12 mouse cellular contexts compared by ENCODE assay signal in genomic region chr2:36101866-36102558, GRCm38 (mm10). TPM values are rescaled to one million over a fixed set of nuclear protein-coding genes. Genes with fewer than 3 reads are reported as not detected.
A peak's percentile ranks its signal among the peaks of the same experiment; 100 is the strongest.
DNase-seq lines count a peak whose midpoint lies in the region; ATAC-seq and TF ChIP-seq lines count a peak whose summit lies in the region.
"Had no signal": no experiment of that assay in that cellular context is flagged by ENCODE, and none has a peak within 500 bp of the region (broad histone marks: within the 10 kb centered on the region; RNA-seq: fewer than 3 reads in every experiment).

No protein-coding gene starts in this region.

- no peak overlapping the region for H3K9ac ChIP-seq in heart, postnatal 0 days (replicated peaks; ENCODE audit: low read depth, low read length)
- peak overlapping the region; percentile 49; the same call in 1 of the 2 replicates for H3K9ac ChIP-seq in hindbrain, embryonic 13.5 days
- H3K9ac ChIP-seq in midbrain, embryonic 13.5 days (replicated peaks): no peak overlapping the region

- peak overlapping the region; percentile 81 for H3K4me2 ChIP-seq in heart, postnatal 0 days (ENCODE audit: low read depth, low read length)
- 0 out of 2 replicates have a peak overlapping the region, but pooled peaks have one; percentile 13 for H3K4me2 ChIP-seq in hindbrain, embryonic 13.5 days
- H3K4me2 ChIP-seq in midbrain, embryonic 13.5 days (replicated peaks): peak overlapping the region; percentile 29

- H3K9me3 ChIP-seq in heart, postnatal 0 days (replicated peaks; ENCODE audit: control insufficient read depth, low read length): no peaks in the 10 kb centered on the region
- H3K9me3 ChIP-seq in embryonic facial prominence, embryonic 10.5 days: no peaks in the 10 kb centered on the region
- H3K9me3 ChIP-seq in hindbrain, embryonic 13.5 days: no peaks in the 10 kb centered on the region
- no peaks in the 10 kb centered on the region for H3K9me3 ChIP-seq in midbrain, embryonic 13.5 days
- H3K9me3 ChIP-seq: G1E had no signal

- WGBS in heart, postnatal 0 days: 13% methylated on average over 28 of the region's 28 CpGs
- 2% methylated on average over 28 of the region's 28 CpGs for WGBS in embryonic facial prominence, embryonic 10.5 days
- 3% methylated on average over 28 of the region's 28 CpGs for WGBS in hindbrain, embryonic 13.5 days
- WGBS in midbrain, embryonic 13.5 days: 3% methylated on average over 28 of the region's 28 CpGs

- TF ChIP-seq CTCF in heart, postnatal 0 days (IDR thresholded peaks at IDR 0.05; ENCODE audit: low read depth): no peak

- peaks cover 26% of the 10 kb centered on the region for H3K4me1 ChIP-seq in heart, postnatal 0 days (ENCODE audit: control insufficient read depth, insufficient read depth)
- peaks cover 60% of the 10 kb centered on the region for H3K4me1 ChIP-seq in embryonic facial prominence, embryonic 10.5 days
- peaks cover 34% of the 10 kb centered on the region for H3K4me1 ChIP-seq in hindbrain, embryonic 13.5 days (replicated peaks)
- H3K4me1 ChIP-seq in midbrain, embryonic 13.5 days (replicated peaks): peaks cover 34% of the 10 kb centered on the region

- H3K36me3 ChIP-seq in heart, postnatal 0 days (replicated peaks; ENCODE audit: control insufficient read depth, insufficient read depth, low read length): no peaks in the 10 kb centered on the region
- 0 out of 2 replicates have a peak, but pooled peaks cover 3% of the 10 kb centered on the region for H3K36me3 ChIP-seq in embryonic facial prominence, embryonic 10.5 days (replicated peaks)
- H3K36me3 ChIP-seq in hindbrain, embryonic 13.5 days: no peaks in the 10 kb centered on the region
- no peaks in the 10 kb centered on the region for H3K36me3 ChIP-seq in midbrain, embryonic 13.5 days
- H3K36me3 ChIP-seq: G1E had no signal

- DNase-seq in heart, postnatal 0 days (ENCODE audit: low spot score): no peak
- DNase-seq in heart, adult 9 months (ENCODE audit: low spot score in 2 of 2): no peak
- peak; percentile 48 for DNase-seq in embryonic facial prominence, embryonic 10.5 days (ENCODE audit: low spot score)
- no peak for DNase-seq in urinary bladder, adult 18-20 months (ENCODE audit: low spot score in 2 of 2)
- no peak for DNase-seq in adrenal gland, postnatal 14 days
- DNase-seq: gastrocnemius, postnatal 14 days; thymus, postnatal 25 days had no signal

- TF ChIP-seq EP300 in heart, postnatal 0 days (IDR thresholded peaks at IDR 0.05; ENCODE audit: low read depth): no peak

- no peak overlapping the region for H3K27ac ChIP-seq in heart, postnatal 0 days (ENCODE audit: low read depth)
- H3K27ac ChIP-seq in embryonic facial prominence, embryonic 10.5 days (replicated peaks): peak overlapping the region; percentile 91
- no peak overlapping the region for H3K27ac ChIP-seq in hindbrain, embryonic 13.5 days
- no peak overlapping the region for H3K27ac ChIP-seq in midbrain, embryonic 13.5 days

- no peak for ATAC-seq in heart, postnatal 0 days (ENCODE audit: insufficient read depth, low read depth)
- ATAC-seq in hindbrain, embryonic 13.5 days (ENCODE audit: low FRiP score): no peak
- ATAC-seq in midbrain, embryonic 13.5 days: peak; percentile 25; the same call in 1 of the 2 replicates
- no peak for ATAC-seq in megakaryocyte-erythroid progenitor cell, adult 5-6 weeks (replicated peaks; ENCODE audit: low FRiP score, low TSS enrichment, poor library complexity, severe bottlenecking)

- H3K4me3 ChIP-seq in heart, postnatal 0 days (ENCODE audit: low read depth, low read length): peak overlapping the region; percentile 51
- H3K4me3 ChIP-seq in embryonic facial prominence, embryonic 10.5 days: peak overlapping the region; percentile 70
- H3K4me3 ChIP-seq in hindbrain, embryonic 13.5 days: no peak overlapping the region
- peak overlapping the region; percentile 40 for H3K4me3 ChIP-seq in midbrain, embryonic 13.5 days (replicated peaks)

- peaks cover 97% of the 10 kb centered on the region for H3K27me3 ChIP-seq in heart, postnatal 0 days (ENCODE audit: control insufficient read depth, insufficient read depth, low read length)
- peaks cover 100% of the 10 kb centered on the region for H3K27me3 ChIP-seq in embryonic facial prominence, embryonic 10.5 days (replicated peaks; ENCODE audit: low read depth, poor library complexity, severe bottlenecking)
- peaks cover 99% of the 10 kb centered on the region for H3K27me3 ChIP-seq in hindbrain, embryonic 13.5 days
- H3K27me3 ChIP-seq in midbrain, embryonic 13.5 days: peaks cover 100% of the 10 kb centered on the region

RNA-seq across cellular contexts. Expression of gene Lhx6, which starts 3.2 kb away (rescaled TPM):
- 3.8 and 9.2 TPM in 2 replicates for total RNA-seq in heart, postnatal 0 days (2014; rRNA removed; ENCODE audit: low replicate concordance)
- 1.6 and 1.8 TPM in 2 replicates for polyA plus RNA-seq in heart, postnatal 0 days (2015; fragmentation: Nextera tagmentation; extraction: Ambion mirVana)
- 13.5 and 16.1 TPM in 2 replicates for polyA plus RNA-seq in embryonic facial prominence, embryonic 10.5 days (2016; fragmentation: Nextera tagmentation; extraction: Ambion mirVana)
- 0.73 and 0.78 TPM in 2 replicates for polyA plus RNA-seq in hindbrain, embryonic 13.5 days (2015; fragmentation: Nextera tagmentation; extraction: Ambion mirVana)
- 3.0 and 3.6 TPM in 2 replicates for polyA plus RNA-seq in midbrain, embryonic 13.5 days (2015; fragmentation: Nextera tagmentation; extraction: Ambion mirVana)
- total RNA-seq in adrenal gland, postnatal 14 days (2021): 5.4 and 7.2 TPM in 2 replicates
- total RNA-seq in megakaryocyte-erythroid progenitor cell, adult 5-6 weeks (2014; fragmentation: Nextera tagmentation): not detected in 2 replicates
- total RNA-seq in megakaryocyte-erythroid progenitor cell, adult 5-6 weeks (2017): not detected in 2 replicates
- total RNA-seq: neutrophil, adult 5-6 weeks had no signal
- polyA plus RNA-seq: G1E had no signal

RNA-seq across cellular contexts. Expression of gene Mrrf, which starts 34.2 kb away (rescaled TPM):
- total RNA-seq in heart, postnatal 0 days (2014; rRNA removed; ENCODE audit: low replicate concordance): 22.5 and 38.5 TPM in 2 replicates
- polyA plus RNA-seq in heart, postnatal 0 days (2015; fragmentation: Nextera tagmentation; extraction: Ambion mirVana): 29.7 and 37.0 TPM in 2 replicates
- polyA plus RNA-seq in embryonic facial prominence, embryonic 10.5 days (2016; fragmentation: Nextera tagmentation; extraction: Ambion mirVana): 30.6 and 34.1 TPM in 2 replicates
- polyA plus RNA-seq in hindbrain, embryonic 13.5 days (2015; fragmentation: Nextera tagmentation; extraction: Ambion mirVana): 23.8 and 27.2 TPM in 2 replicates
- 23.0 and 24.5 TPM in 2 replicates for polyA plus RNA-seq in midbrain, embryonic 13.5 days (2015; fragmentation: Nextera tagmentation; extraction: Ambion mirVana)
- total RNA-seq in adrenal gland, postnatal 14 days (2021): 26.0 and 27.0 TPM in 2 replicates
- total RNA-seq in megakaryocyte-erythroid progenitor cell, adult 5-6 weeks (2014; fragmentation: Nextera tagmentation): 22.5 and 23.4 TPM in 2 replicates
- 31.1 and 85.3 TPM in 2 replicates for total RNA-seq in megakaryocyte-erythroid progenitor cell, adult 5-6 weeks (2017)

RNA-seq across cellular contexts. Expression of gene Rbm18, which starts 34.6 kb away (rescaled TPM):
- 54.6 and 60.5 TPM in 2 replicates for total RNA-seq in heart, postnatal 0 days (2014; rRNA removed; ENCODE audit: low replicate concordance)
- 53.4 and 54.2 TPM in 2 replicates for polyA plus RNA-seq in heart, postnatal 0 days (2015; fragmentation: Nextera tagmentation; extraction: Ambion mirVana)
- polyA plus RNA-seq in embryonic facial prominence, embryonic 10.5 days (2016; fragmentation: Nextera tagmentation; extraction: Ambion mirVana): 83.8 and 88.6 TPM in 2 replicates
- polyA plus RNA-seq in hindbrain, embryonic 13.5 days (2015; fragmentation: Nextera tagmentation; extraction: Ambion mirVana): 142 and 148 TPM in 2 replicates
- 159 and 168 TPM in 2 replicates for polyA plus RNA-seq in midbrain, embryonic 13.5 days (2015; fragmentation: Nextera tagmentation; extraction: Ambion mirVana)
- total RNA-seq in adrenal gland, postnatal 14 days (2021): 27.3 and 27.4 TPM in 2 replicates
- total RNA-seq in megakaryocyte-erythroid progenitor cell, adult 5-6 weeks (2014; fragmentation: Nextera tagmentation): 16.6 and 17.7 TPM in 2 replicates
- total RNA-seq in megakaryocyte-erythroid progenitor cell, adult 5-6 weeks (2017): 19.1 and 25.0 TPM in 2 replicates

RNA-seq across cellular contexts. Expression of gene Morn5, which starts 52.8 kb away (rescaled TPM):
- not detected in 2 replicates for total RNA-seq in heart, postnatal 0 days (2014; rRNA removed; ENCODE audit: low replicate concordance)
- polyA plus RNA-seq in heart, postnatal 0 days (2015; fragmentation: Nextera tagmentation; extraction: Ambion mirVana): 0.56 TPM in 1 of 2 replicates, not detected in the other
- polyA plus RNA-seq in embryonic facial prominence, embryonic 10.5 days (2016; fragmentation: Nextera tagmentation; extraction: Ambion mirVana): 0.29 and 0.74 TPM in 2 replicates
- 1.9 and 5.7 TPM in 2 replicates for polyA plus RNA-seq in hindbrain, embryonic 13.5 days (2015; fragmentation: Nextera tagmentation; extraction: Ambion mirVana)
- 1.1 and 1.2 TPM in 2 replicates for polyA plus RNA-seq in midbrain, embryonic 13.5 days (2015; fragmentation: Nextera tagmentation; extraction: Ambion mirVana)
- total RNA-seq in adrenal gland, postnatal 14 days (2021): not detected in 2 replicates
- total RNA-seq in megakaryocyte-erythroid progenitor cell, adult 5-6 weeks (2014; fragmentation: Nextera tagmentation): not detected in 2 replicates
- total RNA-seq in megakaryocyte-erythroid progenitor cell, adult 5-6 weeks (2017): not detected in 2 replicates
- total RNA-seq: gastrocnemius, postnatal 14 days; neutrophil, adult 5-6 weeks had no signal
- polyA plus RNA-seq: G1E had no signal

RNA-seq across cellular contexts. Expression of gene Ndufa8, which starts 52.8 kb away (rescaled TPM):
- total RNA-seq in heart, postnatal 0 days (2014; rRNA removed; ENCODE audit: low replicate concordance): 207 and 252 TPM in 2 replicates
- polyA plus RNA-seq in heart, postnatal 0 days (2015; fragmentation: Nextera tagmentation; extraction: Ambion mirVana): 915 and 927 TPM in 2 replicates
- polyA plus RNA-seq in embryonic facial prominence, embryonic 10.5 days (2016; fragmentation: Nextera tagmentation; extraction: Ambion mirVana): 203 and 215 TPM in 2 replicates
- polyA plus RNA-seq in hindbrain, embryonic 13.5 days (2015; fragmentation: Nextera tagmentation; extraction: Ambion mirVana): 261 and 262 TPM in 2 replicates
- 238 and 239 TPM in 2 replicates for polyA plus RNA-seq in midbrain, embryonic 13.5 days (2015; fragmentation: Nextera tagmentation; extraction: Ambion mirVana)
- total RNA-seq in adrenal gland, postnatal 14 days (2021): 365 and 371 TPM in 2 replicates
- total RNA-seq in megakaryocyte-erythroid progenitor cell, adult 5-6 weeks (2014; fragmentation: Nextera tagmentation): 121 and 160 TPM in 2 replicates
- 52.5 and 58.2 TPM in 2 replicates for total RNA-seq in megakaryocyte-erythroid progenitor cell, adult 5-6 weeks (2017)

Comparison
In these comparisons a context has a peak if more than half of its experiments do, and no peak if none do; other contexts are left out.
1. H3K4me2 ChIP-seq: peak in every context shown above with its lines; median percentile 81 in heart, postnatal 0 days; 29 in midbrain, embryonic 13.5 days; 13 in hindbrain, embryonic 13.5 days.